Mouse (Mus musculus) cortical plate, adult 2 months (tissue): ENCODE measurements at regions not wholly inside any gene's neighbourhood (a gene's known extent, or its start where the extent isn't known, plus 50 kb on each side); places are given as distances from the start of the nearest gene placed in this dataset.

Experiments
- CTCF ChIP-seq: fragments of 200-500 bp; IDR thresholded peaks from 2 replicates; pipeline ENCODE4 v1.5.1; 2011; ENCODE audit warnings: mild to moderate bottlenecking, control low read depth, low read length; ENCODE audit not compliant: insufficient read depth; ENCODE audit errors: extremely low read depth
- POLR2A ChIP-seq: fragments of 200-500 bp; IDR thresholded peaks from 2 replicates; pipeline ENCODE4 v1.6.1; 2011; ENCODE audit warnings: mild to moderate bottlenecking, low read length, control low read depth; ENCODE audit not compliant: insufficient read depth; ENCODE audit errors: extremely low read depth

GRCm38 (mm10) chr13:6157029-6157428 is 295.7 kb downstream of the Klf6 start:
- TF ChIP-seq POLR2A (no peak), CTCF (no peak)
